Mouse (Mus musculus) ES-Bruce4 (cell line): ENCODE measurements around the gene Gm49342.
A peak's percentile ranks its signal among the peaks of the same experiment; 100 is the strongest.

Source experiments
- CTCF ChIP-seq: IDR thresholded peaks from one replicate; pipeline ENCODE4 v1.8.1; 2011; ENCODE audit warnings: low read depth, low read length
- POLR2A ChIP-seq: IDR thresholded peaks from one replicate; pipeline ENCODE4 v1.8.1; 2011; ENCODE audit warnings: low read length; ENCODE audit not compliant: insufficient read depth

DNA sequence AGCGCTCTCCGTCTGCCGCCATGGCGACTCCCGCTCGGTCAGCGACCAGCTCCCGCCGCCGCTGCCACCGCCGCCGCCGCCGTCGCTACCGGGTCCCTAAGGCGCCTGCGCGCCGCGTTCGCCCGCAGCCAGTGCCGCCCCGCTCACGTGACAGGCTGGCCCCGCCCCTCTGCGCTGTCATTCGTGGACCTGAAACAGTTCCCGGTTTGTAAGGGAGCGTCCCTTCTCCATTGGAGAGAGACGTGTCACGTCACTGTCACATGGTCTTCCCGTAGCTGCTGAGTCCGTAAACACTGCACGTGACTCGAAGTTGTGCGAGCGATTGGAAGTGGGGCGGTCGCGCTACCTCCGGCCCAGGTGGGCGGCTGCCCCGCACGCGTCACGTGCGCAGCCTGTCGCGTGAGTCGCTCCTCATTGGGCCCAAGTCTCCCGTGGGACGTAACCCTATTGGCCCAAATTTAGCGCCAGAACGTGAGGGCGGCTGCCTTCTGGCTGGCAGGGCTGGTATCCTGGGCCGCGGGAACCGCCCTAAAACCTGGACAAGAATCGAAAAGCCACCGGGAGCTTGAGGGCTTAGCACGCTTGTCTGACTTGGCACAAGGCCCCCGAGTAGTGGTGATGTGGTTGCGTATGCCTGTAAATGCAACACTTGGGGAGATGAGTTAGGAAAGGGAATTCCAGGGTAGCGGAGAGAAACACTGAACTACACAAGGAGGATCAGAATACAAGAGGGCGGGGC is 13.4 kb upstream of the Gm49342 start, which contains the start of the genes Pip4p1 and Pnp:
- TF ChIP-seq CTCF, result no peak
- peak; percentile 69 for TF ChIP-seq POLR2A
